Mouse (Mus musculus) left cerebral cortex, adult 9 months (tissue): ENCODE data around the gene Asic2.

Source experiments
- DNase-seq, 2 experiments: peaks; one replicate each; pipeline ENCODE4 v3.0.0; 2022; ENCODE audit warnings: low spot score in 2 of 2

Asic2 gene

DNA sequence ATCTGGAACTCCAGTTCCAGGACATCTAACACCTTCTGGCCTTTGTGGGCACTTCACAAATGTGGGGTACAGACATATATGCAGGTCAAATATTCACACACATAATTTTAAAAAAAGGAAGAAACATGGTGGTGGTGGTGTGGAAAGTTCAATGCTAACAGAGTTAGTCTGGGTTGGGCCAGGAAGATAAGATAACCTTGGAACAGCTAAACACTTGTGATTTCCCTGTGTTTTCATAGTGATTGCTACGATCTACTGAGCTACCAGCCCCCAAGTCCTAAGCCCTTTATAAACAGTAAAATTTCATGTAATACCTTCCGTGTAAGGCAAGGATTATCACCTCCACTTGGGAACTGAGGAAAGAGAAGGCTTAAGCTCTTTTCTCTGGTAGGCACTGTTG, 1111.4 kb downstream of the Asic2 start:
- no peak for DNase-seq

DNA sequence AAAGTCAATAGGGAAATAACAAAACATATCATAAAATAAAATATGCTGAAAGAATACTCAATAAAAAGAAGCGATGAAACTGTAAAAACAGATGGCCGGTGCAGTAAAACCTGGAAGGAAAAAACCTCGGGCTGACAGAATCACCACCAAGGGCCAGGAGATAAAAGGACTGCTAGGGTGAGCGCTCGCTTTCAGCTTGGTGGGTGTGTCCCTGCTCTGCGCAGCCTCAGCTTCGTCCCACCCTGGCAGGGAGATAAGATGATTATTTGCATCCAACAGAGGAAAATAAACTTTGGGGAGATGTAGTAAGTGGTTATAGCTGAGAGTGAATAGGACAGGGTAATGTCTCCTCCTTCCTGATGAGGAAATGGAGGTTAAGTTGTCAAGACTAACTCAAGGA, 1113.3 kb downstream of the Asic2 start:
- no peak for DNase-seq

DNA sequence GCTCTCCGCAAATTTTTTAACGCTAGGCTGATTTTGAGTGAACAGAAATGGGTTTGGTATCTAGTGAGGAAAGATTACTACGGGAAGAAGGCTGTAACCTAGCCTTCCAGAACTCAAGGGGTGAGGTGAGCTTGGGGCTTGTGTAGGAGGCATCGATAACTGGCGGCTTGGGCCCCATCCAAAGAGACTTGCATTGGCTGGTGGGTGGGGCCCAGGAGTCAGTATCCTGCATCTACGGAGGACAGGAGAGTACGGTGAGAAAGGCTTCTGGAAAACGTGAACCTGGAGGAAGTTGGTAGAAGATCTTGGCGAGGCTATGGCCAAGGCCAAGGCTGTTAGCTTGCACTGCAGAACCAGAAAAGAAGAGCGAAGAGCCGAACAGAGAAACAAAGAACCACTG, 1113.8 kb downstream of the Asic2 start:
- DNase-seq, result no peak

DNA sequence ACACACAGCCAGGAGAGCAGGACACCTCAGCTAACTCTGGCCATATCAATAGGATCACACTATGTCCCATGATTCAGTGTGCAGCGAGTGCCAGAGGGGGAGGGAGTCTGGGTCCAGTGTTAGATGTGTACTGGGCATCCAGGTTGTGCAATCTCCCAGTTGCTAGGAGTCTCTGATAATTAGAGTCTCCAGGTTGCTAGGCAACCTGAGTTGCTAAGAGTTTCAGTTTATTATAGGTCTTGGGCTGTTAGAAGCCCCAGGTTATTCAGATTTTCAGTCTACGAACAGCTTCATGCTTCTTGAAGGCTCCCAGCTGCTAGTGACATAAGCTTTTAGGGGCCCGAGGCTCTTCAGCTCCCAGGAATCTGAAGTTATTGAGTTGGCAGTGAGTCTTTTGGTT, 1115.2 kb downstream of the Asic2 start:
- no peak for DNase-seq

DNA sequence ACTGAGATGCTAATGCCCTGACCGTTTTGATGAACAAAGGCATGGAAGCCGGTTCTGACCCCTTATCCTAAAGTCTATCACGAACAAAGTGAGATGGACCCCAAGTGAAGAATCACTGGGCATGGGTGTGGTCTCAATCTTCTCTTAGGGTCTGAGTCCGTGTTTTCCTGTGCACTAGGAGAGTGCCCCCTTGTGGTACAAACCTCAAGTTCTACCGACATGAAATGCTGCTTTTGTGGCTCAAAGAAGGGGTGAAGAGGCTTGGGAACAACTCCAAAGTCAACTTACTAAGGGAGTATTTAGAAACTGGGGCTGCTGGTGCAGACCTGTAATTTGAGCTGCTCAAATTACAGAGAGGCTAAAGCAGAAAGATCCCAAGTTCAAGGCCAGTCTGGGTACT, 1116.4 kb downstream of the Asic2 start:
- no peak for DNase-seq

DNA sequence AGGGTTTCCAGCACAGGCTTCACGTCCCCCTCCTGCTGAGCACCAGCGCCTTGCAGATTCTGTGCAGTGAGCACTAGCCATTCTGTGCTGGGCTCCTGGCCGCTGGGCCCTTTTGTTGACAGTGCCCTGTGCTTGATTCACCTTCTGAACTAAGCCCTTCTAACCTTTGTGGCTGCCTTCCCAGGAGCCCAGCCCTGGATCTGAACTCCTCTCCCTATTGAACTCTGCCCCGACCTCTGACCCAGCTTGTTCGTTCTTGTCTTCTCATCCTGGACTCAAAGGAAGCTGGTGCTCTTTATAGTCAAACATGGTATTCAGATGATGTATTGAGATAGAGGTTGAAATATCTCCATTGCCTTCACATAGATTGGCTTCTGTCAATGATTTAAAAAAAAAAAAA, 1120.1 kb downstream of the Asic2 start:
- no peak for DNase-seq

DNA sequence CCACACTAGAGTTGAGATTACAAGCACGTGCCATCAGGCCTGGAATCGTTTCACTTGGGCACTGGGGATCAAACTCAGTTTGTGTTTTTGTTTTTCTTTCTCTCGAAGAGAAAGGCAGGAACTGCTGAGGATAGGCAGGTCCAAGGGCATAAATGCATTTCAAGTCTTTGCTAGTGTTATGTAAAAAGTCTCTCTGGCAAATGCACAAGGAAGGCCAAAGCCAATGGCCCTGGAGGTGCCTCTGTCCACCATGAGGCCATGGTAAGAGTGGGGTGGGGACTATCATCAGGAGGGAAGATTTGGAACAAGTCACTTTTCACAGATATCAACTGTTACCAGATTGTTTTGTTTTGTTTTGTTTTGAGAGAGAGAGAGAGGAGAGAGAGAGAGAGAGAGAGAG, 1122.1 kb downstream of the Asic2 start:
- DNase-seq, result no peak

DNA sequence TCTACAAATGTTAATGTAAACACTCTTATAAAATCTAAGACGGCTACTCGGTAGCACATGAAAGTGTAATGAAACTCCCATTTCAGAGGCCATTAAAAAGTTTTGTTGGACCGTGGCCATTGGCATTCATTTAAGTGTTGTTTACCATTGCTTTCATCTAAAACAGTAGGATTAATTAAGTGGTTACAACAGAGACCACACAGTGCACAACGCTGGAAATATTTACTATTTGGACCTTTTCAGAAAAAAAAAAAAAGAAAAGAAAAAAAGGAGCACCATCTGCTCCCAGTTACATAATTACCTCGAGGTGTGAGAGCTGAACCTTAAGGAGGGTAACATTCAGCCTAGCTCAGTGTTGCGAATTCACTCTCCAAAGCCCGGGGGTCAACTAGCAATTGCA, 1122.8 kb downstream of the Asic2 start:
- DNase-seq, result no peak

DNA sequence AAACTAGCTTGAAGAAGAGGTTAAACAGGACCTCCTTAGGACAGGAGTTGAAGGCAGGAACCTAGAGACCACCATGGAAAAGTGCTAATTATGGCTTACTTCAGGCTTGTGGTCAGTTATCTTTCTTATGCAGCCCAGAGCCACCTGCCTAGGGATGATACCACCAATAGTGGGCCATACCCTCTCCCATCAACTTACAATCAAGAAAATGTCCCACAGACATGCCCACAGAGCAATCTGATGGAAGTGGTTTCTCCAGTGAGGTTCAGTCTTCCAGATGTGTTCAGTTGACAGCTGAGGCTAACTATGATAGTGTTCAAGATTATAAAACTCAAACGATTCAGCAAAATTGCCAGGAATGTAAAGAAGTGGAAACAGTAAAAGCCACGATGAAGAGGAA, 1124.8 kb downstream of the Asic2 start:
- no peak for DNase-seq

DNA sequence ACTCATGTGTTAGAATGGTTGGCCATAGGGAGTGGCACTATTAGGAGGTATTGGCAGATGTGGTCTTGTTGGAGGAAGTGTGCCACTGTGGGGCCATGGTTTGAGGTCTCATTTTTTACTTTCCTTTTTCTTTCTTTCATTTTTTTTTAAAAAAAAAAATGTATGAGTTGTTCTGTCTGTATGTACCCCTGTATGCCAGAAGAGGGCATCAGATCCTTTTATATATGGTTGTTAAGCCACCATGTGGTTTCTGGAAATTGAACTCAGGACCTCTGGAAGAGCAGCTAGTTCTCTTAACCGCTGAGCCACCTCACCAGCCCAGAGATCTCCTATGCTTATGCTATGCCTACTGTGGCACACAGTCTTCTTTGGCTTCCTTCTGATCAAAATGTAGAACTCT, 1129.5 kb downstream of the Asic2 start:
- DNase-seq, result no peak

DNA sequence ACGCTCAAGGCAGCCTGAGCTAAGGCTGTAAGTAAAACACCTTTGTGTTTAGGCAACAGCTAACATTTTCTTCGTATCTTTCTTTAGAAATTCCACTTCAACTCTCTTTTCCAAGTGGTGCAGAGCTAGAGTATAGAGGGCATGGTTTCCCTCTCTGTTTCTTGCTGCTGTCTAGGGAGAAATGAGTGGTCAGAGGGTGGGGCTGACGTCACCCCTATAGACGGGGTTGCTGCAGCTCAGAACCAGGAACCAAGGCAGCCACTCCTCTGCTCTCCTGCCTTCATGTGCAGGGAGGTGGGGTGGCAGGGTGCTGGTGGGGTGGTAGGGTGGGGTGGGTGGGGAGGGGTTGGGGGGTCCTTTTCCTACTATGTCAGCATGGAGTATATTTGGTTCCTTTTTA, 1132.4 kb downstream of the Asic2 start:
- no peak for DNase-seq

DNA sequence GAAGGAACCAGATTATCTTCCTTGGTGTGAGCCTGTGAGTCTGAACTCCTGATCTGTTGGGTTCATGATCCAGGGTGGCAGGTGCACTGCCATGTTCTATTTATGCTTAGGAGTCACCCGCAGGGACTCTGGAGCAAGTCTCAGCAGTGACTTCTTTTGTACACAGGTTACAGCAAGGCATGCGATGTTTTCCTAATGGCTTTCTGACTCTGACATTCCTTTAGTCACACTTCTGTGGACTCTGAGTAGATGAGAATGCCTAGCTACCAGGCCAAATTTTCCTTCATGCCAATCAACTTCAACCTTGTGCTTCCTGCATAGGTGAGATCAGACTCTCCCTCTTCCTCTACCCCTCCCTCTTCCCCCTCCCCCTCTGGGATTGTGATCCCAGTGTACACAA, 1132.9 kb downstream of the Asic2 start:
- no peak for DNase-seq
